Mouse (Mus musculus): Measurements from ENCODE around the gene Fezf1.

DNA sequence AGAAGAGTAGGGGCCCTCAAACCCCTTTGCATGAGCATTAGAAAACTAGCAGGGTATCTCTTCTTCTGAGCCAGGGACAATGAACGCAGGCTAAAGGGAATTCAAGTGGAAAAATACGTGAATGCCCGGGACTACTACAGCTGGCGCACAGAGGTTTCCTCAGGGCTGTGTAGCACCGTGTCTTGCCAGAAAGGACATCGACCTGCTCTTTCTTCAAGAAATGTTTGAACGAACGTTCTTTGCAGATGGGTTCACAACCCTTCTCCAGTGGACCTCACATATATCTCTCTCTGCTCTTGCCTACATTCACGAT is 12.5 kb upstream of the Fezf1 start:
- no peak for TF ChIP-seq POLR2A (IDR thresholded peaks at IDR 0.05; ENCODE audit: low read depth, low read length)
- TF ChIP-seq CTCF (conservative IDR thresholded peaks at IDR 0.05; ENCODE audit: insufficient read depth, insufficient read length, low read depth, low read length) = no peak

Measured in kidney, adult 2 months (tissue).